Mouse (Mus musculus) midbrain, embryonic 13.5 days (tissue): ENCODE results near the gene Pnmal2. TPM values are rescaled to one million over a fixed set of nuclear protein-coding genes. Genes with fewer than 3 reads are reported as not detected.

Source experiments
- ATAC-seq: fragments of 200-750 bp; cut with Nextera tagmentation; 2 replicates; pipeline ENCODE4 v1.8.0; 2017; ENCODE audit warnings: mild to moderate bottlenecking, moderate TSS enrichment, moderate library complexity
- H3K27ac ChIP-seq: fragments of 300-500 bp; sonication (generic); 2 replicates; pipeline ENCODE4 v1.5.1; 2015; ENCODE audit warnings: inconsistent platforms, mild to moderate bottlenecking, moderate library complexity
- H3K27me3 ChIP-seq: fragments of 300-500 bp; sonication (generic); 2 replicates; pipeline ENCODE4 v1.6.1; 2015; ENCODE audit warnings: mild to moderate bottlenecking, inconsistent platforms
- H3K36me3 ChIP-seq: fragments of 300-500 bp; sonication (generic); 2 replicates; pipeline ENCODE4 v1.6.1; 2015; ENCODE audit warnings: mild to moderate bottlenecking, inconsistent platforms
- H3K4me1 ChIP-seq: fragments of 300-500 bp; sonication (generic); replicated peaks from 2 replicates; pipeline ENCODE4 v1.6.1; 2015; ENCODE audit warnings: inconsistent platforms
- H3K4me2 ChIP-seq: fragments of 300-500 bp; sonication (generic); replicated peaks from 2 replicates; pipeline ENCODE4 v1.6.1; 2015; ENCODE audit warnings: moderate library complexity, mild to moderate bottlenecking, inconsistent platforms
- H3K4me3 ChIP-seq: fragments of 300-500 bp; sonication (generic); replicated peaks from 2 replicates; pipeline ENCODE4 v1.5.1; 2015; ENCODE audit warnings: mild to moderate bottlenecking, inconsistent platforms
- H3K9ac ChIP-seq: fragments of 300-500 bp; sonication (generic); replicated peaks from 2 replicates; pipeline ENCODE4 v1.6.1; 2015; ENCODE audit warnings: mild to moderate bottlenecking, inconsistent platforms
- H3K9me3 ChIP-seq: fragments of 300-500 bp; sonication (generic); 2 replicates; pipeline ENCODE4 v1.6.1; 2016; ENCODE audit warnings: mild to moderate bottlenecking, inconsistent platforms
- WGBS: fragments of 180-500 bp; shearing (Covaris S2); methylation state at CpG from one replicate; pipeline ENCODE4 v1.1.7; 2015; 5-methylcytosine and 5-hydroxymethylcytosine counted together
- polyA plus RNA-seq: library from polyadenylated mRNA; unstranded; fragments of >200 nt; fragmentation: Nextera tagmentation; extraction: Ambion mirVana; gene quantifications from 2 replicates; pipeline ENCODE4 v1.2.1, GENCODE M21; 2015

The Pnmal2 gene
- polyA plus RNA-seq, 1 experiment from 2014 or later, result 120 TPM

GRCm38 (mm10) chr7:16908859-16909258 is 35.6 kb upstream of the Pnmal2 start:
- no peak for ATAC-seq
- Histone ChIP-seq H3K4me2 (no peak overlapping the region), H3K27me3 (0 out of 2 replicates have a peak, but pooled peaks cover 3% of the 10 kb centered on the region), H3K4me3 (no peak overlapping the region), H3K36me3 (0 out of 2 replicates have a peak, but pooled peaks cover 5% of the 10 kb centered on the region), H3K27ac (no peak overlapping the region), H3K9ac (0 out of 2 replicates have a peak overlapping the region, but pooled peaks have one; percentile 11), H3K9me3 (no peaks in the 10 kb centered on the region), H3K4me1 (peaks cover 30% of the 10 kb centered on the region)
- 66% methylated on average over 11 of the region's 11 CpGs for WGBS

DNA sequence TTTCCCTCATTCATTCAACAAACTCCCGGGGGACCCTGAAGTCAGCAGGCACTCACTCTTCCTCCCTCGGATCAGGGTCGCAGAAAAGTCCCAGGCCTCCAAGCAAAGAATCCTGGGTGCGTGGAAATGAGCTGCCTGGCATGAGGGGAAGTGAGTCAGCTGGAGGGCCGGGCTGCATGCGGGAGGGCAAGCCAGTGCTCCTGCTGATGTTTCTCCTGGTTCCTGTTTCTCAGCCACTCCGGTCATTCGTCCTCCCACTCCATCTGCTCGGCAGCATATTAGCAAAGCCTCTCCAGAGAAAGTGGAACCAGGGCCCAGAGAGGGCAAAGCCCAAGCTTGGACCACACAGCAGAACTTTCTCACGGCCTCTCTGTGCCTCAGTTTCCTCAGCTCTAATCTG is 34.6 kb upstream of the Pnmal2 start:
- Histone ChIP-seq H3K9me3 (no peaks in the 10 kb centered on the region), H3K4me1 (peaks cover 28% of the 10 kb centered on the region), H3K4me2 (no peak overlapping the region), H3K27me3 (0 out of 2 replicates have a peak, but pooled peaks cover 3% of the 10 kb centered on the region), H3K36me3 (peaks cover 12% of the 10 kb centered on the region), H3K27ac (no peak overlapping the region), H3K4me3 (no peak overlapping the region), H3K9ac (no peak overlapping the region)
- WGBS, result 64% methylated on average over 10 of the region's 10 CpGs
- ATAC-seq, result no peak

GRCm38 (mm10) chr7:16911904-16912303 is 32.6 kb upstream of the Pnmal2 start:
- peaks cover 12% of the 10 kb centered on the region for H3K4me1 ChIP-seq
- 0 out of 2 replicates have a peak, but pooled peaks cover 3% of the 10 kb centered on the region for H3K27me3 ChIP-seq
- ATAC-seq, result no peak
- peaks cover 32% of the 10 kb centered on the region for H3K36me3 ChIP-seq
- no peak overlapping the region for H3K4me2 ChIP-seq
- H3K4me3 ChIP-seq, result no peak overlapping the region
- H3K27ac ChIP-seq, result no peak overlapping the region
- no peak overlapping the region for H3K9ac ChIP-seq
- no peaks in the 10 kb centered on the region for H3K9me3 ChIP-seq
- 95% methylated on average over 3 of the region's 3 CpGs for WGBS

DNA sequence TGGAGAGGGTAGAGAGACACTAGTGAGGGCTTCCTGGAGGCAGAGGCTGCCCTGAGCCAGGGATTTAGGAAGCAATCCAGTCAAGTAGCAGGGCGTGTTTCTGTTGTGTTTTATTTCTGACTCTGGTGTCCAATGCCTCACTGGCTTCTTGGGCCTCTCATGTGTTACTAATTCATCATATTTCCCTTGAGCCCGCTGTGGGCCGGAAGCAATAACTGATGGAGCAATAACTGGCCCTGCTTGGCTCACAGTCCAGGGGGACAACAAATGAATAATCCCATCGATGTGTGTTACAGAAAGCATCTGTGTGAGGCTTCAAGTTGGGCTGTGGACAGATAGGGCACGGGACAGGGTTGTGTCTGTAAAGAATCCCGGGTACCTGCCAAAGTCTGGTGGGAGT is 32.1 kb upstream of the Pnmal2 start:
- Histone ChIP-seq H3K27me3 (0 out of 2 replicates have a peak, but pooled peaks cover 3% of the 10 kb centered on the region), H3K9me3 (no peaks in the 10 kb centered on the region), H3K4me3 (no peak overlapping the region), H3K9ac (0 out of 2 replicates have a peak overlapping the region, but pooled peaks have one; percentile 14), H3K36me3 (peaks cover 37% of the 10 kb centered on the region), H3K27ac (no peak overlapping the region), H3K4me2 (no peak overlapping the region), H3K4me1 (peaks cover 8% of the 10 kb centered on the region)
- 65% methylated on average over 6 of the region's 6 CpGs for WGBS
- ATAC-seq, result no peak

DNA sequence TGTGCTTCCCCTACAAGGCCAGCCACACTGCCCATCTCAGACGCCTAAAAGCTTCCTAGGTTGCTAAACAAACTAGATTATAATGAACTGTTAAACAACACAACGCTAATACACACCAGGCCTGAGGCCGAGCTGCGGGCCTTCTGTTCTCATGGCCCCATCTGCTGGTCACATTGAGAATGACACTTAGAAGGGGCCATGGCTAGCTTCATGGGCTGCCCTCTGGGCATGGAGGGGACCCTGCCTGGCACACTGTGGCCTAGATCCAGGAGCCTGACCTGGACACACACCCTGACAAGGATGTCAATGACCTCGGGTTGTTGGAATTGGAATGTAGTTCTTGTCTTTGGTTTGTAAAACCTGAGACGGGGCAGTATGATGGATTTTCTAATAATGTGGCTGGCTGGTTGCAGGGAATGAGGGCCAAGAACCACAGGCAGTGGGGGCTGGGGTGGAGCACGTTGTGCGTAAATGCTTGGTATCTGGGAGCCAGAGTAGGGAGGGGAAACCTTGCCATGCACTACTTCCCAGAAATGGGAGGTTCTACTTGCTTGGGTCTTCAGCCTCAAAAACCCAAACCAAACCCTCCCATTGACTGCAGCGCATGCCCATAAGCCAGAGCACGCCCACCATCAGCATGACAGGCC is 30.6 kb upstream of the Pnmal2 start:
- H3K9me3 ChIP-seq, result no peaks in the 10 kb centered on the region
- no peak overlapping the region for H3K4me3 ChIP-seq
- peaks cover 17% of the 10 kb centered on the region for H3K4me1 ChIP-seq
- H3K27ac ChIP-seq, result no peak overlapping the region
- WGBS, result 41% methylated on average over 10 of the region's 10 CpGs
- peak; percentile 69 for ATAC-seq
- H3K27me3 ChIP-seq, result 0 out of 2 replicates have a peak, but pooled peaks cover under 1% of the 10 kb centered on the region
- H3K36me3 ChIP-seq, result peaks cover 52% of the 10 kb centered on the region
- H3K4me2 ChIP-seq, result no peak overlapping the region
- no peak overlapping the region for H3K9ac ChIP-seq

DNA sequence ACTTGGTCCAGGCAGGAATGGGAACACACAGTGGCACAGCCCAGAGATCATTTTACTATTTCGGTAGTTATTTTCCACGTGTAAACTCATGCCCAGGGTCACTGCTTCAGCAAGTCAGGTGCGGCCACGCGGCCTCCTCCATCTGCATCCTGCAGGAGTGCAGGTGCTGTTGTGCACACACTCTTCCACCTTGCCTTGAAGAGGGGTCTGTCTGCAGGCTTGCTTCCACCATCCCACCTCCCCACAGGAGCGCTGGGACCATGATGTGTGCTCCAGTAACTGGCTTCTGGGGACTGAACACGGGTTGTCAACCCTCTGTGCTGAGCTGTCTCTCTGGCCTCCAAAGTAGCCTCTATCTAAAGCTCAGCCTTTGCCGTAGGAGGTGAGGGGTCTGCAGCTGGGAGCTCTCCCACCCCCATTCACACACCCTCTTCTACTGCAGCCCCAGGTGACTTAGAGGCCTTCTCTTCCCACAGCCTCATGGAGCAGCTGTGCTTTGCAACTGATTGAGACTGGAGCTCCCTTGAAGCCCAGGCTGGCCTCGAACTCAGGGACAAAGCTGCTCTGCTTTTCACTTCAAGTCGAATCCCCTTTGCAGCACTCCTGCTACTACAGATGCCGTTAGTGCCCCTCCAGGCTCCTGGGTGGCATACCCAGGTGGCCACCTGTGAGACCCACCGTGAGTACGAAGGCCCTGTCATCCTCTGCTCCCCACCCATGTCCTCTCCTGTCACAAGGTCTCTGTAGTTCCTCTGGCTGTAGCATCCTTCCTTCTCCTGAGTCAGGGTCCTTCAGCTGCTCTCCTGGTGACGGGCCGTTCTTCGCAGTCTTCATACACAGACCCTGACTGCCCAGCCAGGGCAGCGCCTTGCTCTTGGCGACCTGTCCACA is 29.8 kb upstream of the Pnmal2 start:
- Histone ChIP-seq H3K4me2 (no peak overlapping the region), H3K9ac (no peak overlapping the region), H3K27ac (0 out of 2 replicates have a peak overlapping the region, but pooled peaks have one; percentile 12), H3K4me1 (peaks cover 23% of the 10 kb centered on the region), H3K36me3 (peaks cover 60% of the 10 kb centered on the region), H3K27me3 (no peaks in the 10 kb centered on the region), H3K4me3 (no peak overlapping the region), H3K9me3 (no peaks in the 10 kb centered on the region)
- ATAC-seq, result no peak
- 86% methylated on average over 18 of the region's 18 CpGs for WGBS

DNA sequence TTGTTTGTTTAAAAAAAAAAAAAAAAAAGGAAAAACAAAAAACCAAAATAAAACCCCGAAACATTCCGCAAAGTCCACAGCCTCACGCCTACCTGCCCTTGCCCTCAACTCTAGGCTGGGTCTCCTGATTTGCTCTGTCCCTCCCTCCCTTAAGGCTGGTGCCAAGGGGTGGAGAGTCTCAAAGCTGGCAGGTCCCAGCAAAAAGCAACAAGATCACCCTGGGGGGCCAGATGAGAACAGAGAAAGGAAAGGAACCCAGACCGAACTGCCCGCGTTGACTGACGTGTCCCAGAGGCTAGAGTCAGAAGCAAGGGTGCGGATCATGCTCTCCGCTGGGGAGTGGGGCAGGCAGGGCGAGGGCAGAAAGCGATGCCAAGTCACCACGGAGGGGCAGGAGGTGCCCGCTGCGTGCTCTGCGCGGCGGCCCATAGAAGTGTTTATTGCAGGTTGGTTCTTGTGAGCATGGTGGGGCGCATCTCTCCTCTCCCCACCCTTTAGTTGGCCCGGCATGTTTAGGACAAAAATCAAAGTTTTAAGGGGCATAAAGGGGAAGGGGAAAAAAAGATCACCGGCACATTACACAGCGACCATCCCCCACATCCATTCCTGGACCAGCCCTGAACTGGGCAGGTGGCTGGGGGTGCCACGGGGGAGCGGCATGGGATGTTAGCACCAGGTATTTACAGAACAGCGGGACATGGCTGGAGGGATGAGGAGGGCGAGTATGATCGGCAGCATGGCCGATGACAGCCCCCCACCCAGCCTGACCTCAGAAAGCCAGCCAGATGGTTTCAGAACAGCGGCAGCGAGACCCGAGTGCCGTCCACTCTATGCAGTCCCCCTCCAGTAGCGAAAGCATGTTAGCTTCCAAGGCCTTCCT is 28.8 kb upstream of the Pnmal2 start:
- Histone ChIP-seq H3K4me2 (no peak overlapping the region), H3K27me3 (no peaks in the 10 kb centered on the region), H3K36me3 (peaks cover 67% of the 10 kb centered on the region), H3K27ac (no peak overlapping the region), H3K4me1 (peaks cover 33% of the 10 kb centered on the region), H3K9me3 (no peaks in the 10 kb centered on the region), H3K9ac (no peak overlapping the region), H3K4me3 (no peak overlapping the region)
- 93% methylated on average over 32 of the region's 32 CpGs for WGBS
- no peak for ATAC-seq

DNA sequence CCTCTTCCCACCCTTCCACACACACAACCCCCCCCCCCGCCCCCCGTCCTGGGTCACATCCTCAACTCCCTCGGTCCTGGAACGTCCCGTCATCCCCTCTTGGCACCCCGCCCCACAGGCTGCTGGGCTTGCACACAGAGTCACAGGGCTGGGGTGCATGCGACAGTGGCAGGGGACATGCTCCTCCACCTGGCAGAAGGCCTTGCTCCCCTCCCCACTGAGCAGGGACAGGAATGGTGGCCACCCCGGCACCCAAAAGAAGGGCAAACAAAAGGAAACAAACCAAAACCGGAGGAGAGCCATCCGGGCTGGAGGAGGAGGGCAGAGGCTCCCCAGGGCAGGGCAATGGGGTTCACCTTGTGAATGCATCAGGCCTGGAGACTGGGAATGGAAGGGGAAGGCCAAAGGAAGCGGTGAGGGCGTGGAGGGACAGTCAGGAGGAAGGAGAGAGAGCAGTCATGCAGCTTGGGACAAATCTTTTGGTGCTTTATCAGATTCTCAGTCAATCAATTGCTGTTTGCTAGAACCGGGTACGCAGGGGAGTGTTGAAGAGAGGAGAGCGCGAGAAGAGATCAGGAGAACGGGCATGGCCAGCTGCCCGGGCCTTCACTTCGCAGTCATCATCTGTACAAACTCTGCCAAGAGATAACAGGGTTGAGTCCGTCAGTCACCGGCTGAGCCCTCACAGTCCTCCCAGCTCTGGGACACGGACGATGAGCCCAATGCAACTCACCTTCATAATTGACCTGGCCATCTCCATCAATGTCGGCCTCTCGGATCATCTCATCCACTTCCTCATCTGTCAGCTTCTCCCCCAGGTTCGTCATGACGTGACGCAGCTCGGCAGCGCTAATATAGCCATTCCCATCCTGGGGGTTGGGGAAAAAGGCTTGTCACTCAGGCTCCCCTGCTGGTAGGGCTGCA is 27.9 kb upstream of the Pnmal2 start:
- ATAC-seq, result no peak
- Histone ChIP-seq H3K9ac (no peak overlapping the region; the same call in 1 of the 2 replicates), H3K36me3 (peaks cover 73% of the 10 kb centered on the region), H3K27me3 (no peaks in the 10 kb centered on the region), H3K9me3 (no peaks in the 10 kb centered on the region), H3K27ac (no peak overlapping the region), H3K4me1 (peaks cover 42% of the 10 kb centered on the region), H3K4me2 (no peak overlapping the region), H3K4me3 (no peak overlapping the region)
- 87% methylated on average over 29 of the region's 30 CpGs for WGBS

DNA sequence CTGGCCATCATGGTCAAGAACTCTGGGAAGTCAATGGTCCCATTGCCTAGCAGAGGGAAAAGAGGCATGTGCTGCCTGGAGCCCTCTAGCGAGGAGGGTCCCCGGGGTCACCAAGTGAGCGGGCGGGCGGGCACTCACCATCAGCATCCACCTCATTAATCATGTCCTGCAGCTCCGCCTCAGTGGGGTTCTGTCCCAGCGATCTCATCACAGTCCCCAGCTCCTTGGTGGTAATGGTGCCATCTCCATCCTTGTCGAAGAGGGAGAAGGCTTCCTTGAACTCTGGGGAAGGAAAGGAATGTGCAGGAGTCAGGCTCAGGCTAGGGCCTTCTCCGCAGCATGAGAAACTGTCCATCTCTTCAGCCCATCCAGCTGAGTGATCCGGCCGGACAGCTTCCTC is 27.0 kb upstream of the Pnmal2 start:
- Histone ChIP-seq H3K36me3 (peaks cover 73% of the 10 kb centered on the region), H3K4me2 (no peak overlapping the region), H3K9me3 (no peaks in the 10 kb centered on the region), H3K4me1 (peaks cover 51% of the 10 kb centered on the region), H3K9ac (no peak overlapping the region), H3K4me3 (no peak overlapping the region), H3K27me3 (no peaks in the 10 kb centered on the region), H3K27ac (no peak overlapping the region; the same call in 1 of the 2 replicates)
- WGBS, result 89% methylated on average over 11 of the region's 11 CpGs
- no peak for ATAC-seq

DNA sequence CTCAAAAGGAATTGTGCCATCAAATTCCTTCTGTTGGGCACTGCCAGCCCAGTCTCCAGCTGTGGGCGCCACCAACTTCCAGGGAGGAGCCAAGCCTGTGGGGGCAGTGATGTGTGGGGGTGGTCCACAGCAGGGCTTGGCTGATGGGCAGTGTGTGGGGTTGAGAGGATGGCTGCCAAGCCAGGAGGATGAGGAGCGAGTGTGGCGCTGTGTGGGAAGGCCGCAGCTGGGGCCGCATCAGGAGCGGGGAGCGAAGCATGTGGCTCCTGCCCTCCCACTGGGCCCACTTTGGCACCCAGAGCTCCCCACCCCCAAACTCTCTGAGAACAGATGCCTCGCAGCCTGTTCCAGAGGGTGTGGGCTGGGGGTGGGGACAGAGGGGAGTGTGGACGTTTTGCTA is 26.5 kb upstream of the Pnmal2 start:
- Histone ChIP-seq H3K27me3 (no peaks in the 10 kb centered on the region), H3K4me1 (peaks cover 56% of the 10 kb centered on the region), H3K9me3 (no peaks in the 10 kb centered on the region), H3K4me3 (no peak overlapping the region), H3K4me2 (no peak overlapping the region), H3K9ac (no peak overlapping the region), H3K27ac (peak overlapping the region; percentile 19; the same call in 1 of the 2 replicates), H3K36me3 (peaks cover 72% of the 10 kb centered on the region)
- 85% methylated on average over 9 of the region's 9 CpGs for WGBS
- no peak for ATAC-seq

- no peak for ATAC-seq
- Histone ChIP-seq H3K27me3 (no peaks in the 10 kb centered on the region), H3K4me1 (peaks cover 57% of the 10 kb centered on the region), H3K4me3 (no peak overlapping the region), H3K9ac (no peak overlapping the region), H3K36me3 (peaks cover 68% of the 10 kb centered on the region), H3K27ac (peak overlapping the region; percentile 19; the same call in 1 of the 2 replicates), H3K4me2 (no peak overlapping the region), H3K9me3 (no peaks in the 10 kb centered on the region)
- WGBS, result 75% methylated on average over 3 of the region's 3 CpGs
These were observed 25.8 kb upstream of the Pnmal2 start for GRCm38 (mm10) chr7:16918670-16919069.
